Mouse (Mus musculus): Measurements from ENCODE around the gene Scube1.

GRCm38 (mm10) chr15:83638196-83638899 is 86.5 kb downstream of the Scube1 start:
- TF ChIP-seq POLR2A (IDR thresholded peaks at IDR 0.05; ENCODE audit: insufficient read depth, low read depth, low read length): no peak
- no peak for TF ChIP-seq CTCF (IDR thresholded peaks at IDR 0.05)
